Mouse (Mus musculus): ENCODE data around the gene Zfp747.
A peak's percentile ranks its signal among the peaks of the same experiment; 100 is the strongest.
"Not testable (repeated sequence)": the region's sequence is repeated elsewhere in the genome, so short reads cannot be mapped to it uniquely, and the experiment has no call there.

Zfp747 gene

DNA sequence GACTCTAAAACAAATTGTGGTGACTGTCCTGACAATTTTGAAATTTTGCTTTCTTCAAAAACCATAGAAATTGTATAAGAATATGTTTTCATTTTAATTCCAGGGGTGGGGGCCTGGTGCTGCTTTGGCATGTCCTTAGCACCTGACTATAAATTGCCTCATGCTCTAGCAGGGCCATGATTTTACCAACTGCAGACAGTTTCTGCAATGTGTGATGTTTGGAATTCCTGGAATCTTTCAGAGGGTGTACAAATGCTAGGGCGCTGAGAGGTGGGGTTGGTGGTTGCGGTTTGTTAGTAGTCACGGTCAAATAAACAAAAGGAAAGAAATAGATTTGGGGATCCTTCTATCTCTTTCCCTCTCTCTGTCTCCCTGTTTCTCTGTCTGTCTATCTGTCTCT lies 9.6 kb downstream of the Zfp747 start:
- DNase-seq: no peak

DNA sequence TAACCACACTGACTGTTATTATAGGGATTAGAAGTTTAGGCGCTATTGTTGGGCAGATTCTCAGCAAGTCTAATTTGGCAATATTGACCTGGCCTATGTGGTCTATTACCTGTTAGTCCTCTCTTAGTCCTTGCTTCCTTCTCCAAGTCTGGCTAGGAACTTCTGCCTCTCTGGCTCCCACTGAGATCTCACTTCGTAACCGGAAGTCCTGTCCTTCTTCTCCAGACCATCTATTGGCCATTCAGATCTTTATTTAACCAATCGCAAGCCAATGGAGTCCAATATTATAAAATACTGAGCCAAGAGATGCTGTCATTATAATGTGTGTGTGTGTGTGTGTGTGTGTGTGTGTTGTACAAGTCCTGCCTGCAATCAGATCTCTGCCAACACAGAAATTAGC lies 11.7 kb downstream of the Zfp747 start:
- no peak for DNase-seq

DNA sequence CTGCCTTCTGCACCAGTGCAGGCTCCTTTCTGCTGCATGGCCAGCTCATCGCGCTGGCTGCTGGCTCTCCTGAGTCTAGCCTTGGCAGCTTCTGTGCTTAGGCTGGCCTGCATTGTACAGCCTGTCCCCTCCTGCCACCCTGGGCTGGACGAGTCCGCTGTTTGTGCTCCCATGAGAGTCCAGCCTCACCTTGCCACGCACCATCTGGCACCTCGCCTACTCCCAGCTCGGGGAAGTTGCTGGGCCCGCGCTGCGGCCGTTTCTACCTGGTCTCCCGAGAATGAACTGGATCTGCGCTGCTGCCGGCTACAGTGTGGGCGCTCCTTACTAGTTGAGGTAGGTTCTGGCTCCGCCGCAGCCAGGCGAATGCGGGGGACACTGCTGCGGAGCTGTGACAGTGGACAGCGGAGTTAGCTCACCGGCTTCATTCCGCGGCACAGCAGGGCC lies 12.4 kb downstream of the Zfp747 start:
- DNase-seq: peak; percentile 61

DNA sequence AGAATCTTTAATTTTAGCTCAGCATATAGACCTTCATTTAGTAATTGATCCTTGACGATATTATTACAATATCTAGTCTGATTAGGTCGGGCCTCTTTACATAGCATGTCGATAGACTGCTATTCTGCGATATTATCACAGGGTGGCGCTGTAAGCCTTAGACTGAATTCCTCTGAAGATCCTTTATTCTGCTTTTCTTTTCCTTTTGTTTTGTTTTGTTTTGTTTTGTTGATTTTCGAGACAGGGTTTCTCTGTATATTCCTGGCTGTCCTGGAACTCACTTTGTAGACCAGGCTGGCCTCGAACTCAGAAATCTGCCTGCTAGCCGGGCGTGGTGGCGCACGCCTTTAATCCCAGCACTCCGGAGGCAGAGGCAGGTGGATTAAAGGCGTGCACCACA lies 13.4 kb downstream of the Zfp747 start:
- peak; percentile 32 for DNase-seq

DNA sequence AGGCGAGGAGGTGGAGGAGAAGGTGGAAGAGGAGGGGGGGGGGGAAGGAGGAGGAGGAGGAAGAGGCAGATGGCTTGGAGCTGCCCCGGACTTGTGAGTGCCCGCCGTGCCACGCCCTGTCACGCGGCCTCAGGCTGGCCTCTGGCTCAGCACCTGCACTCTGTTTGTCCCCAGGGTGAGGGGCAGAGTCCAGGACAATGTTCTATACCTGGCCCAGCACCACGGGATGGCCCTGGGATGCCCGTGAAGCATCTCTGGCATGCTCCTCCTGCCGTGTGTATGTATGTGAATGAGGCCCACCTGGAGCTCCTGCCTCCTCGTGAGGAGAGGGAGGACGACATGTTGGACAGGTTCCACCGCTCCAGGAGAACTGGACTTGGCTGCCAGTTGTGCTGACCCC lies 14.4 kb downstream of the Zfp747 start:
- DNase-seq: peak; percentile 63

DNA sequence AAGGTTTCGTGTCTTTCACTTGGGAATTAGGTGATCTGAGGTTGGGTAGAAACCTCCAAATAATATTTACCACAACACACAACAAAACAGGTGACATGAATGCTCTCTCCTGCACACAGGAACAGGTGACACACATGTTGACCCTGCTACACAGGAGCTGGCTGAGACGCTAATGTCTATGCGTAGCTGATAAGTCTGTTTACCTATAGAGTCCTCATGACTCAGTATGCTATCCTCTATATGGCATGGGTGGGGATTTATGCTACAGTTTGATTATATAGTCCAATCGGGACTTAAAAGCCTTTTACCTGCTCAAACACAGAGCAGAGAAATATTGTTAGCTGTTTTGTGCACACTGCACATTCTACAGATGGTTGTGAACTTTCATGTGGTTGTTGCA lies 15.6 kb downstream of the Zfp747 start:
- DNase-seq: no peak

DNA sequence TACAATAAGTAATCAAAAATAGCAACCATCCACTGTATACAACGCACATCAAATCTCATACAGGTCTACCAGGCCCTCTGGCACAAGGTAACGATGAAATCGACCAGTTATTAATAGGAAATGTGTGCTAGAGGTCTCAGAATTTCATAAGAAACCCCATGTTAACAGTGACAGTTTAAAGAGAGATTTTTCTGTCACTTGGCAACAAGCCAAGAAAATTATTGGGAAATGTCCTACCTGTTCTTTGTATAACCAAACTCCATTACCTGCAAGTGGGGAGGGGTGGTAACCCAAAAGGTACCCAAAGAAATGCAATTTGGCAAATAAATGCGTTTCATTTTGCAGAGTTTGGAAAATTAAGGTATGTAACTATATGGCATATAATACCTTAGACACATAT lies 17.4 kb downstream of the Zfp747 start:
- DNase-seq: no peak

DNA sequence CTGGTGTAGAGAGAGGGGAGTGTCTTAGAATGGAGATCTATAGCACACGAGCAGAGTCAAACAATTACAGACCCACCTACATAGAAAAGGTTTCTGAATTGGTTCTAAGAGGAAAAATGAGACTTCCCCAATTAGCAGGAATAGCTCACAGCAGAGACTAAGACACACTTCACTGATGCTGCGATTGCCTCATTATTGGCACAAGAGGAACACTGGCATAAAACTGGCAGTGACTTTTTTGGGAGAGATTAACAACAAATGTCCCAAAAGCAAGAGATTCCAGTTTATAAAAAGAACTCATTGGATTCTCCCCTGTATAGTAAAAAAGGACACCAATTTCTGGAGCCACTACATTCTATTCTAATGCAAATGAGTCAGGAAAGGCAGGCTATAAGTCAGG lies 18.0 kb downstream of the Zfp747 start:
- no peak for DNase-seq

DNA sequence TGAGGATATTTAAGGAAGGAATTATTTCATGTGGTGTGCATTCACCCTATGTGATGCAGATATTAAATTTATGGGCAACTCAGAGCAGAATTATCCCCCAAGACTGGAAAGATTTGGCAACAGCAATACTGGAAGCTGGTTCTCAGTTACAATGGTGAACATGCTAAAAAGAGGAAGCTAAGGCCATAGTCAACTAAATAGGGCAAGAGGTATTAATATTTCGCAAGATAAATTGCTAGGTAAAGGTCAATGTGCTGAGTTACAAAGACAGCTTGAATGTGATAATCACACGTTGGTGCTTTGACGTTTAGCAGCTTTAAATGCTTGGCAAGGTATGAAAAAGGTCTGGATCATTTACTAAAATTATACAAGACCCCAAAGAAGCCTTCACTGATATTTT lies 20.1 kb downstream of the Zfp747 start:
- DNase-seq: no peak

DNA sequence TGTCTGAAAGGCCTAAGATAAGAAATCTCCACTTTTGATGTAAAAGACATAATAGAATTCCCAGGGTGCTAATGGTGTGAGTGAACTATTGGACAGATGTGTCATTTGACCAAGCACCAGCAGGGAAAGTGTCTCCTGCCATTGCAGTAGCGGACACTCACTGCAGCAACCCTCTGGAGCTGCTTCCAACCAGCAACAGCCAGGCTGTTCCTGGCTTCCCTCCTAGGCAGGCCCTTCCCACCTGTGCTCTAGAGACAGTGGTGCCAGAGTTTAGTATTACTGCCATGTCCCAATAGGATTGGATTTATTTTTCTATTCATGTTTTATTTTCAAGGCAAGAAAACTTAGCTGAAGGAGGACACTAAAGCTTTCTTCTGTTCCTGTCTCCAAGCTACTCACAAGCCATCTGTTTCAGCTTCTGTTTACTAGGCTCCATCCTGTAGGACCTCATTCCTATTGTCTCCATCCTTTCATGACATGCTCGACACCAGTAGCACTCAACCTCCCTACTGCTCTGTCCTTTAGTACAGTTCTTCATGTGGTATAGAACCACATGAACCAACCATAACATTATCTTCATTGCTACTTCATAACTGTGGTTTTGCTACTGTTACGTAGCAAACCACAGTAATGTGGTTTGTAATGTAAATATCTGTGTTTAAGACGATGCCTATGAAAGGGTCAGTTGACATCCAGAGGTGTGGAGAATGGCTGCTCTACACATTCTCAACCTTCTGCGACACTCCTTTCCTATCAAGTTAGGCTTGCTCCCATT lies 24.4 kb downstream of the Zfp747 start:
- DNase-seq: no peak

DNA sequence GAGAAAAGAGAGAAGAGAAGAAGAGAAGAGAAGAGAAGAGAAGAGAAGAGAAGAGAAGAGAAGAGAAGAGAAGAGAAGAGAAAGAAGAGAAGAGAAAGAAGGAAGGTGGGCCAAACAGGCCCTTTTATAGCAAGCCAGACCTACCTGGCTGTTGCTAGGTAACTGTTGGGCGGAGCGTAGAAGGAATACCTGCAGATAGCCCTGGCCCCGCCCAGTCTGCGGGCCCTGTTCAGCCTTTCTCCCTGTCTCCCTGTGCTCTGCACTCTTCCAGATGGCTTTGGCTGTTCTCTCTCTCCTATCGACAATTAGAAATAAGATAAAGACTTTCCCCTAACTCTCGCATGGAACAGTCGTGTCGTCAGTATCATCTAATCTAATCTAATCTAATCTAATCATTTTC lies 29.2 kb downstream of the Zfp747 start:
- peak; percentile 78 for DNase-seq

DNA sequence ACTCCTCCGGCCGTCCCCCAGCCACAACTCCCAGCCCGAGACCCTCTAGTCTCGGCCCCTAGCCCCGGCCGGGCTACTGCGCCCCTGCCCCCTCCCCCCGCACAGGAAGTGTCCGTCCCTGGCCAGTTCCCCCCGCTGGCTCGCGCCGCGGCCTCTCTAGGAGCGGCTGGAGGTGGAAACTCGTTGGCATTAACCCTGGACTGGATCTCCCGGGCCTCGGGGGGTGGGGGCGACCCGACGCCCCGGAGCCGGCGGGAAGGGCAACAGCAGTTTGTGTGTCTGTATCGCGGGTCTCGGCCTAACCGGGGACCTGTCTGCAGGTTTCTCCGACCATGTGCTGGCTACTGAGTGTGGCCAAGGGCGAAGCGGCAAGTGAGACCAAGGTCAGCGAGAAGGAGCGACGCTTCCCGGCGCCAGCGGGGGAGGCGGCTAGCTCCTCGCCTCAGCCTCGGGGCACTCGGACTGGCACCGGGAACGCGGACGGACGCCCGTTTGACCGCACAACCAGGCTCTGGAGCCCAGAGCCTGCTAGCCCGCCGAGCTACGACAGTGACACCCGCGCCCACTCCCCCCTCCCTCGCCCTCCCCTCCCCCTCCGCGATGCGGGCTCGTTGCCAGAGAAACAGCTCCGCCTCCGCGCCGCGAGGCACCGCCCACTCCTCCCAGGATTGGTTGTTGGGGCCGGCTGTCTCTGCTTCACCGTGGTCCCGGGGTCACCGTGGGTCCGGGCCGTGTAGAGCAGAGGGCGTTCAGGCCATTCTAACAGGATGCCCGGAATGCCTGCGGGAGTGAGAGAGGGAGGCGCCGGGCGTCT lies 30.1 kb downstream of the Zfp747 start, which contains the start of gene Zfp768:
TSS of gene Zfp768 (minus strand) at position 78 of the 814 bp plus-strand sequence.
- DNase-seq: peak; percentile 98

DNA sequence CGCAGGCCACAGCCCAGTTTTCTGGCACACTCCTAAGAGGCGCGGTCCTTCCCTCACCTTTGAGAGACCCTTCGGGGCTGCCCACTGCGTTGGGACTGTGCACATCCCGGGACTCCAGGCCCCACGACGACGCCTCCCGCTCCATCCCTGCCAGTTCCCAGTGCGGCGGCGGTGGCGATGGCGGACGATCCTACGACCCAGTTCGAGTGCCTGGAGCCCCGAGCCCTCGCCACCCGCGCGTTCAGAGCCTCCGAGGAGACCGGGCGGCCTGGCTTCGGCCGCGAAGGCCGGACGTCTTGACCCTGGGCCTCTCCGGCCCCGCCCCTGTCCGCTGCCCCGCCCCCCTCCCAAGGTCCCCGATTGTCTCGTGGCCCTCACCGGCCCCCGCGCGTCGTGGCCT lies 30.8 kb downstream of the Zfp747 start:
- peak; percentile 88 for DNase-seq

DNA sequence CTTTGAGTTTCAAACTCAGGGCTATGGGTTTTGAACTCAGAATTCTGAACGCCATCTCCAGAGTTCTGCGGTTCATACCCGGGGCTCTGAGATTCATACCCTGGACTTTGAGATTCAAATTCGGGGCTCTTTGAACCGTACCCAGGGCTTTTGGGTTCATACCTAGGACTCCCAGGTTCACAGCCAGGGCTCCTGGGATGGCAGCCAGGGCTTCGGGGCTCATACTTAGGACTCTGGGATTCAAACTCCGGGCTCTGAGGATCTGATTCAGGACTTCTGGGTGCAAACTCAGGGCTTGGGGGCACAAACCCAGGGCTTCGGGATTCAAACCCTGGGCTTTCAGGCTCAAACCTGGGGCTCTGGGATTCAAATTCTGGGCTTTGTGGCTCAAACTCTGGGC lies 31.5 kb downstream of the Zfp747 start:
- peak; percentile 45 for DNase-seq

DNA sequence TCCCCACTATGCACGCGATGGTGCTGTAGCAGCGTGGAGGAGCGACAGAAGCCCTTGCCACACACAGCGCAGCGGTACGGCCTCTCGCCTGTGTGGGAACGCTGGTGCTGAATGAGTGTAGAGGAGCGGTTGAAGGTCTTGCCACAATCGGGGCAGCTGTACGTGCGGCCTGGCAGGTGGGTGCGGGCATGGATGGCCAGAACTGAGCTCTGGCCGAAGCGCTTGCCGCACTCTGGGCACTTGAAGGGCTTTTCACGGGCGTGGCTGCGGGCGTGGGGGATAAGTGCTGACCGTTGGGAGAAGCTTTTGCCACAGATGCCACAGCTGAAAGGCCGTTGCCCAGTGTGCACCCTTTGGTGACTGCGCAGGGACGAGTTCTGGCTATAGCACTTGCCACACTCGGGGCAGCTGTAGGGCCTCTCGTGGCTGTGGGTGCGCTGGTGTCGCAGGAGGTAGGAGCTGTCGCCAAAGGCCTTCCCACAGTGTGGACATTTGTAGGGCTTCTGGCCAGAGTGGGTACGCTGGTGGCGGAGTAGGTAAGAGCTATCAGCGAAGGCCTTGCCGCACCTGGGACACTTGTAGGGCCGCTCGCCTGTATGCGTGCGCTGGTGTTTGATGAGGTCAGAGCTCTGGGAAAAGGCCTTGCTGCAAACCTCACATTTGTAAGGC lies 32.4 kb downstream of the Zfp747 start:
- DNase-seq: no peak

DNA sequence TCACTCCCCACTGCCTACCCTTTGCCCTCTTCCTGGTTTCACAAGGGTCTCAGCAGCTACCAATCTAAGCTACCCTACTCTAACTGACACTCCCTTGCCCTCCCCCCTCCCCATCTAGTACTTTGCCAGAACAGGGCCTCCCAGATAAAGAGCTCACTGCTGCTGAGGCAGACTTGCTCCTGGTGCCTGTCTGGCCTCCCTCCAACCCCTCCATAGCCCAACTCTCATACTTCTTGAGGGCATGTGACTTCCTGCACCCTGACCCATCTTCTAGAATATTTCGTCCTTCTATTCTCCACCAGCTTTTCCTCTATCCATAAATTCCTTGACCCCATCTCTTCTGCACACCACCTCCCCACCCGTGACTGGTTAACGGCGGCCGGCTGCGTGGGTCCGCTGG lies 33.0 kb downstream of the Zfp747 start:
- DNase-seq: no peak

DNA sequence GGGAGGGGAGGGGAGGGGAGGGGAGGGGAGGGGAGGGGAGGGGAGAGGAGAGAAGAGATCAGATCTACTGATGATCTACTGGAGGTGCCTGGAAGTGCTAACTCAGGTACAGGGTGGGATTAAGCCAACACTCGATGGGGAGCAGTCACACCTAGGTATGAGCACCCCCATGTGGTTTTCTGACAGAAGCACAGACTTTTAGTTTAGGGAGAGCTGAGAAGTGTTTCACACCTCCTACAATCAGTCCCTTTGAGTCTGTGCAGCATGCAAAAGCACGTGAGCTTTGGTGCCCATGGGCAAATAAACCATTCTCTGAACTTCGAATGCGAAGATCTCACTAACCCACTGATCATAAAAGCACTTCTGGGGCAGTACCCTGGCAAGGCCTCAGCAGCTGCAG lies 33.5 kb downstream of the Zfp747 start:
- DNase-seq: peak; percentile 31

DNA sequence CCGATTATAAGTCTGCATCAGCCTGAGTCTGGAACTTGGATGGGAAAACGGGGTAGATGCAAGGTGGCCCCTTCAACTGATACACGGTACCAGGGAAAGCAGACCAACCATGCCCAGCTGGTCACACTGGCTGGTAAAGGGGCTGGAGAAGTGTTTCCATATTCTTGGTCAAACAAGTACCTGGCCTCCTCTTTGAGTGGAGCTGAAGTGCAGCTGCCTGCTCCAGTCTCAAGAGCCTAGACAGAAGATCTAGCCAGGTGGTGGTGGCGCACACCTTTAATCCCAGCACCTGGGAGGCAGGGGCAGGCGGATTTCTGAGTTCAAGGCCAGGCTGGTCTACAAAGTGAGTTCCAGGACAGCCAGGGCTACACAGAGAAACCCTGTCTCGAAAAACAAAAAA lies 34.0 kb downstream of the Zfp747 start:
- not testable (repeated sequence) for DNase-seq

DNA sequence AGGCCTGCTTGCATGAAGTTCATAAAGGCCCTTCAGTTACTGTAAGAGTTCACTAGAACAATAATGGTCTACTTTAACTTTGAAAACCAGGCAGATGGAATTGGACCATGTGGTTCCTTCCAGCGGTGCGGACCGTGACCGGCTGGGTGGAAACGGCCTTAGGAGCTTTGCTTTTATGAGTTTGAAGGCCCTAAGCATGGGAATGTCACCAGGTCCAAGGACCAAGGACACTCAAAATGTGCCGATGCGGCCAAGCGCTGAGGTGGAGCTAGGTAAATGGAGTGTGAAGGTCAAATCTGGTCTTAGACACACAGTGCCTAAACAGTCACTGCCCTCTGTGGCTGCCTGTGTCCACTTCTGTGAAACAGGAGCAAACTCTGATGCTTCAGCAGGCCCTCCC lies 34.5 kb downstream of the Zfp747 start:
- peak; percentile 73 for DNase-seq

DNA sequence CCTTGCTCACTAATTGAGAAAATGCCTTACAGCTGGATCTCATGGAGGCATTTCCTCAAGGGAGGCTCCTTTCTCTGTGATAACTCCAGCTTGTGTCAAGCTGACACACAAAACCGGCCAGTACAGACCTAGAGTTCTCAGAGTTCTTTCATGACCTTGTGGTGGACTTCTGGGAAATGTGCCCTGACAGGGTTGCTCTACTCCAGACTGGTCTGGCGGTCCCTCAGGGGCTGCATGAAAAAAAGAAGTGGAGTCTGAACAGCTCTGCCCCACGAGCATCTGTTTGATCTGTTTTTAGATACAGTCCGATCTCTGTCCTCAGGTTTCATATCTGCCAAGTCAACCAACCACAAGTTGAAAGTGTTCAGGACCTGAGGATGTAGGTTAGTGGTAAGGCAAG lies 38.2 kb downstream of the Zfp747 start:
- peak; percentile 17 for DNase-seq

DNA sequence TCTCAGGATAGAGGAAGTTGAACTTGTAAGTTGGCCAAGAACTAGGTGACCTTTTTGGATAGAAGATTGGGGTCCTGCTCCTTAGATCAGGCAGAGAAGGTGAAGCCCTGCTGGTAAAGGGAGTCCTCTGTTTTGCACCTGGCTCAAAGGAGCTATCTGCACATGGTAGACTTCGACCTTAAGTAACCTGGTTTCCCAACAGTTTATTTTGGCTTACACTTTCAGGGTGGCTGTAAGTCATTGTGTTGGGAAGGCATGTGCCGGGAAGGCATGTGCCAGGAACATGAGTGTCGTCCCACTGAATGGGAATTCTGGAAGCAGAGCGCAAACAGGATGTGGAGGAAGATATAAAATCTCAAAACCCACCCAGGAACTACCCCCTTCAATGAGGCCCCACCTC lies 40.2 kb downstream of the Zfp747 start:
- DNase-seq: no peak

DNA sequence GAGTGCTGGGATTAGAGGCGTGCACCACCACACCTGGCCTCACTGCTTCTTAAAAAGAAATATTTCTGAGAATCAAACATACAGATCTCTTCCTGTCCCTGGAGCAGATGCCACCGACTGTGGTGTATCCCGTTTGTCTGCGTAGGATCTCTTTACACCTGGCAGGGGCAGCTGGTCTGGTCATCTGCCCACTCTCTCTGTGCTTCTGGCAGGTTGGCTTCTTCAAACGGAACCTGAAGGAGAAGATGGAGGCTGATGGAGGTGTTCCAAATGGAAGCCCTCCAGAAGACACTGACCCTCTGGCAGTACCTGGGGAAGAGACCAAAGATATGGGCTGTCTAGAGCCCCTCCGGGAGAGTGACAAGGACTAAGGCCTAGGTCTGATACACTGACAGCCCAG lies 42.6 kb downstream of the Zfp747 start:
- DNase-seq: no peak

DNA sequence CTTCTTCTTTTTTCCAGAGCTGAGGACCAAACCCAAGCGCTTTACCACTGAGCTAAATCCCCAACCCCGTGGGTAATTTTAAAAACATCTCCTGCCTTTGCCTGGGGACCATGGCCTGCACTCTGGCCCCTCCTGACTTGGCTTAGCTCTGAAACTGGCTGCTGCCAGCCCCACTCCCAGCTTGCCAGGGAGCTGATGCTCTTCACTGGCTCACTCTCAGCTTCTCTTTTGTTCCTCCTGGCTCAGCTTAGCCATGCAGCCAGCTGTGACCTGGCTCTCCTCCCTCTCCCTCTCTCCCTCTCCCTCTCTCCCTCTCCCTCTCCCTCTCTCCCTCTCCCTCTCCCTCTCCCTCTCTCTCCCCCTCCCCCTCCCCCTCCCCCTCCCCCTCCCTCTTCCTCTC lies 49.2 kb downstream of the Zfp747 start:
- DNase-seq: peak; percentile 17

DNA sequence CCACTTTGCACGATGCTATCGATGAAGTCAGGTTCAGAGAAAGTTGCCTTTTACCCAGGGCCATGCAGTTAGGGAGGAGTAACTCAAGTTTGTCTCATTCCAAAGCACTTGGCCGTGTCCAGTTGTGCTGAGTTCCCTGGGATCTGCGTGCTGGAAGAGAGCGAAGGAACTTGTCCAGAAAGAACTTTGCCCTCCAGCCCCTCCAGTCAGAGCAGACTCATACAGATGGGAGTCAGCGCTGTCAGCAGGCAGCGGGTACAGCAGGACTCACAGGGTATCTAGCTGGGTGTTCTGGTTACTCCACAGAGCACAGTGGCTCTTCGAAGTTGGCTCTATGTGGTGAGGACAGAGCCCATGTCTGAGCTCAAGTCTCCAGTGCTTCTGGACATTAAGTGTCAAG lies 50.3 kb downstream of the Zfp747 start:
- DNase-seq: peak; percentile 34
